Mouse (Mus musculus): ENCODE measurements at regions not wholly inside any gene's neighbourhood (a gene's known extent, or its start where the extent isn't known, plus 50 kb on each side); places are given as distances from the start of the nearest gene placed in this dataset.

DNA sequence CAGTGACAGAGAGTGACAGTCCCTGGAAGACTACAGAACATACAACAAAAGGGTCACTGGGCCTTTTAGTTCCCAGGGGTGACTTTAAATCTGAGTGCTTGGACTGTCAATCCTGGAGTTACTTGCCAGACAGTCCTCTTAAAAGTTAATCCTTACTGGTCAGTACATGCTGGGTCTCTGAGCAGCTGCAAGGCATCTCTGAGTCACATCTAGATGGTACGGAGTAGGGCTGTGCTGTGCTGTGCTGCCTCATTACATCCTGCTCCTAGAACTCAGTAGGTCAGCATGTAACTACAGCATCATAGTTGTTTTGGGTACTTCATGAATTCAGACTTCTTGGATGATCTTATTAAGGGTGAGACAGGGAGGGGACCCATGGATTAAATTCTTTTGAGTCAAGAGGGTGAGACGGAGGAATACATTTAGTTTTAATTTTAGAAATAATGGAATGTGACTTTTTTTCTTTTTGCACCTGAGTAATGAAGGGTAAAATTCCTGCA lies 220.8 kb downstream of the 1700064H15Rik start:
- TF ChIP-seq CTCF (IDR thresholded peaks at IDR 0.05; ENCODE audit: insufficient read depth, low read length) (no peak), POLR2A (IDR thresholded peaks at IDR 0.05; ENCODE audit: borderline replicate concordance, extremely low read depth, low read depth, low read length) (no peak)
